Mouse (Mus musculus) erythroblast, adult 5-6 weeks (primary cell): ENCODE results near the gene Stard3nl. TPM values are rescaled to one million over a fixed set of nuclear protein-coding genes. Genes with fewer than 3 reads are reported as not detected.
"Not testable (repeated sequence)": the region's sequence is repeated elsewhere in the genome, so short reads cannot be mapped to it uniquely, and the experiment has no call there.

ENCODE experiments used
- ATAC-seq: replicated peaks from 2 replicates; pipeline ENCODE4 v1.8.0; 2016; ENCODE audit warnings: moderate number of reproducible peaks, mild to moderate bottlenecking, moderate TSS enrichment, inconsistent platforms; ENCODE audit not compliant: poor library complexity, low FRiP score, severe bottlenecking
- total RNA-seq, 2 experiments: library from RNA; stranded (forward) in 1 of 2; stranded (reverse) in 1 of 2; fragments of 150-400 nt in 1 of 2; fragments of 200-764, 138-1000 nt in 1 of 2; gene quantifications; 2 replicates each; pipeline versions ENCODE4 v1.2.3 to v1.2.4; 2015 to 2017; ENCODE audit warnings: low replicate concordance in 2 of 2

Gene Stard3nl
- total RNA-seq, 2 experiments from 2014 or later = 7.9 to 8.6 TPM

DNA sequence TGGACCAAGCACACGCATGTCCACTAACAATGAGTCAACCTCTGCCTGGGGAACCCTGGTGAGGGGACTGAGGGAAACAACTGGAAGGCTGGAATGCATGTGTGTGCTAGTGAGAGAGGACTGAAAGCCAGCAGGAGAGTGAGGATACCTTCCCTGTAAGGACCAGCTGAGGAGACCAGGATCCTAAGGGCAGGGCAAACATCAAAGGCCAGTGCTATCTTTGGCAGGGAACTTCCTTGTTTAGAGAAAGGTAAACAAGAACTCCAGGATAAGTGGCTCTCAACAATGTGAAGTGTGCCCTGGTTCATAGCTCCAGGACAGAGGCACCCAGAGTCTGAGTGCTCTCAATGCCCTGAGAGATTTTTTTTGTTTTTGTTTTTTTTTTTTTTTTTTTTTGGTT lies 6.2 kb downstream of the Stard3nl start:
- no peak for ATAC-seq

DNA sequence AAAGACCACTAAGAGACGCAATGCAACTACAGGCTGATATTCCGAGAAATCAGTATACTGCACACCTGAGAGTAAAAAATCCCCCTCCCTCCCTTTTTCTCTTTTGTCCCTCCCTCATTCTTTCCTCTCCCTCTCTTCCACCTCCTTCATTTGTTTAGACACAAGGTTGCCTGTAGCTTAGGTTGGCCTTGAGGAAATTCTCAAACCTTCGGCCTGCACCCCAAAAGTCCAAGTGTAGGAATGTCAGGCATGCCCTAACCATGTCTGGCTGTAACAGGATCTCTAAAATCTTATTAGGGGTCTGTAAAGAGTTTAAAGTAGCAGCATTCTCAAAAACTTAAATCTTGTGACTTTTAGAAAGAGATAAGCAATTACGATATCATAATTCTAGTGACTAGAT lies 10.4 kb downstream of the Stard3nl start:
- ATAC-seq = no peak

DNA sequence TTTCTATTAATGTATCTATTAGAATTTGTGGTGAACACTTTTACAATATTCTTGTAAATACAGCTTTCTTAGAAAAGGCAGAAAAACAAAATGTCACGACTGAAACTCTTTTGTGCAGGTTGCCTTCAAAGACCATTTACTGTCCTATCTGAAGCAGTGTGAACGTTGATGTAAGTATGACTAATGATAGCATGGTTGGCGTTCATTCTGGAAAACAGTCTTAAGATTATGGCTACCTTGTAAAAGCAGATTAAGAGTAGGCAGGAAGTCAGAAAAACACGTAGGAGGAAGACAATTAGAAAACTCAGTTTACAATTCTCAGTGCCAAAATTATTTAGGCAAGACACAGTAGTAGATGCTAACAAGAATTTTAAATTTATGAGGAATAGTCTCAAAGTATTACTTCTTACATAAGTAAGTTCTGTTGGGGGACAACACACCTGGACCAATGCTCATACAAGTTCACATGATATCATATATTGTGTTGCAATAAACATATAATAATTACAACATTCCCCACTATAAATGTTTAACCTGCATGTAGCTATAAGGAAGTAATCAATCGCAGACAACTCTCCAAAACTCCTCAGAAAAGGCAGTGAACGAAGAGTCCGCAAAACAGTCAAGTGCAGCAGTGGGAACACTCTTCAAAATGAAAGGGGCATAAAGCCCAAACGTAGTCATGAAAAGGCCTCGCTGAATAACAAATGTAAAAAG lies 14.3 kb downstream of the Stard3nl start:
- ATAC-seq = no peak

DNA sequence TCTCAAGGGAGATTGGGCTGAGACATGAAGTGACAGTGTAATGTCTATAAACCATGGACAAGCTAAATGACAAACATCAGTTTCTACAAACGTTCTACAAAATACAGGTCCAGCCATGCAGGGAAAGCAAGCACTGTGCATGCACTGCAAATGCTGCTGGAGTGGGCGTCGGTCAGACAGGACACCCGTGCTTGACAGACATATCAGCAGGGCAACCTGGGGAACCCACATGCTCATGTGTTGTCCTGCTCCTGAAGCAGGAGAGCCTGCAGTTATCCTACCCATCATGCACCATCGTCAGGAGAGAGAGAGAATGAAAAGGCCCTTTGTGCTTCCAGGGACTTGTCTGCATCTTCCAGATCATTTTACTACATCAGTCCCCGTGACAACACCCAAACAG lies 16.3 kb downstream of the Stard3nl start:
- no peak for ATAC-seq

DNA sequence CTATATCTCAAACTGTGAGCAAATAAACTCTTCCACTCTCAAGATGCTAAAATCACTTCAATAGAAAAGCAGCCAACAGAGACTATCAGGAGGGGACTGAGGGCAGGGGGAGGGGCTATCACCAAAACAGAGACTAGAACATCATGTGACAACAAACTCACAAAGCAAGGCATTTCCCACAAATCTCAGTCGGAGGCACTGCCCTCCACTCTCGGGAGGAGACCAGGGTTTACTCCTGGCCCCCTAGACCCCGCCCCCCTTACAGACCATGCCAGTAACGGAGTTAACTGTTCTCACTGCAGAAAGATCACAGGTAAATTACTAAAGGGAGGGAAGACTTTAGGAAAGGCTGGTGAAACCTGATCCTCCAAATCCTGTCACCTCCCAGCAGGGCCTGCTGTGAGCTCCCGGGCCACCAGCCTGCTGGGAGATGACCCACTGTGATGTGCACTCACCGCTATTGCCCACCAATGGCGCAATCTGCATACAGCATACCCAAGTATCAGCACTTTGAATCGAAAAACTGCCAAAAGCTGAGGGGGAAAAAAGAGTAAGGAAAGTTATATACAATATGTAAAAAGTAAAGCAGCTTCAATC lies 23.4 kb downstream of the Stard3nl start:
- no peak for ATAC-seq

DNA sequence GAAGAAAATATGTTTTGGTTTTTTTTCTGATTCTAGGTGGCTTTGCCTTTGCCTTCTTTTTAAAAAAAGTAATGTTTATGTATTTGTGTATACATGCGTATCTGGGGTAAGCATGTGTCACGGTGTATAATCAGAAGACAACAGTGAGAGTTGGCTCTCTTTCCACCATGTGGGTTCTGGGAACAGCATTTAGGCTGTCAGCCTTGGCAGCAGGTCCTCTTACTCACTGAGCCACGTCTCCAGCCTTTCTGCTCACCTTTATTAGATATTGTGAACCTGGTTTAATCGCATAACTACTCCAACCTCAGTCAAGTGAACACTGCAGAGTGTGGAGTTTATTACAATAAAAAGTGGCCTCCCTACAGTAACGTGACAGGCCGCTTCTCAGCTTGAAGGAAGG lies 26.8 kb downstream of the Stard3nl start:
- no peak for ATAC-seq

DNA sequence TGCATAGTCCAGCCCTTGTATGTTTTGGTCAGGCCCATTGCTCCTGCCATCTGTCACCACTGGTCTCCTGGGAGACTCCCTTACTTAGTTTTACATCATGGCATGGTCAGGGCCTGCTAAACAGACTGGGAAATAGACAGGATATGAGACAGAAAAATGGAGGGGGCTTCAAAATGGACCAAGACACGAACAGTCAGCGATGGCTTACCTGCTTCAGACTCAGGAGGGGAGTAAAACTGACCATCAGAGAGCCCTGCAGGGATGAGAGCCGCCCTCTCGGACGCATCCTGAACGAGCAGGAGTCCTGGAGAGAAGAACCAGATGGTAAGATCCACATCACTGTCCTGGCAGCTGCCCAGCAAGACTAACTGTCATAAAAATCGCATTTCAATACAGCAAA lies 28.1 kb downstream of the Stard3nl start:
- no peak for ATAC-seq

DNA sequence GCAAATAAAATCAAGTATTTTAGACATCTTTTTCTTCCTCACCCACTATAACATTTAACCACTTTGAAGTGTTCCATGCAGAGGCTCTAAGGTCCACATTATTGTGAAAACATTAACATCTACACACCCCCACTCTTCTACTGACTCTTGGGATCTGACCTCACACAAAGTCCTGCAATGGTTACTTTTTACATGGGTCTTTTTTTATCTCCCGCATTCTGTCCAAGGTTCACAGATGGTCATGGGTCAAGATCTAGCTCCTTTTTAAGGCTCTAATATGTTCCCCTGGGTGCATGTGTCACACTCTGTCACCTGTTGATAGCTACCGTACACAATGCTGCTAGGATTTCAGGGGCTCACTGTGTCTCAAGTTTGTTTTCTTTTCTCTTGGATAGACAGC lies 28.7 kb downstream of the Stard3nl start:
- ATAC-seq = no peak

DNA sequence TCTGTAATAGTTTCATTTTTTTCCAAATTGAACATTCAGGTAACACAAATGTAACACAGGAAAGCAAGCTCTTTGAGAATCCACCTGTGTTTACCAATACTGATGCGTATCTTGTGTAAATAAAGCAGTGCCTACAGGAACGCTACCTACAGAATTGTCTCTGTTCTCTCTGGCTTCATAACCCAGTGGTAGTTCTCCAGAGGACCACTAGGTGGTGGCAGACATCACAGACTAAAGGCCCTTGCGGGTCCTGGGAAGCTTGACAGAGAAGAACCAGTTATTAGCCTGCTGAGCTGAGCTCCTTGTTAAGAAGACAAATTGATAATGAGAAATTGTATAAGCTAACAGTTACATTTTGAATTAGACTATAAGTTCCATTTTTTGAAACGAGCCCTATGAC lies 30.0 kb downstream of the Stard3nl start:
- ATAC-seq = peak; percentile 87

DNA sequence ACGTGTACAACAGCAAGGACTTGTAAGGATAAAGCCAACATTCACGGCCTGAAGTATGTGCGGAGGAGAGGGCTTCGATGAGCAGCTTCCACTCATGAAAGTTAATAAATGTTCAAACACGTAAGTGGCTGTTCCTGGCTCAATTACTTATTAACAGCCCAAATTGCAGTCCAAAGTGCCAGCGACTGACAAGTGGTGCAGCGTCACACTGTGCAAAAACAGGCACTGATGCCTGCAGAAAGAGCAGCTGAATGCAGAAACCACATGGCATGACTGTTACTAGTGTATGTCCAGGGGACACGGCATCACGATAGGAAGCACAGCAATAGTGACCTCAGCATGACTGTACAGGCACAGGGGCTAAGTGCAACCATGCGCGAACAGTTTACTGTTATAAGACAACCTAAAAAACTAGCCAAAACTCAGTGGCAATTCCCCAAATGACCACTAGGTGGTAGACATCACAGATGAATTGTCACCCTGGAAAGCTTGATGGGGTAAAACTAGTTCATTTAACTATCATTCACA lies 31.3 kb downstream of the Stard3nl start:
- ATAC-seq = peak; percentile 70; the same call in 1 of the 2 replicates

DNA sequence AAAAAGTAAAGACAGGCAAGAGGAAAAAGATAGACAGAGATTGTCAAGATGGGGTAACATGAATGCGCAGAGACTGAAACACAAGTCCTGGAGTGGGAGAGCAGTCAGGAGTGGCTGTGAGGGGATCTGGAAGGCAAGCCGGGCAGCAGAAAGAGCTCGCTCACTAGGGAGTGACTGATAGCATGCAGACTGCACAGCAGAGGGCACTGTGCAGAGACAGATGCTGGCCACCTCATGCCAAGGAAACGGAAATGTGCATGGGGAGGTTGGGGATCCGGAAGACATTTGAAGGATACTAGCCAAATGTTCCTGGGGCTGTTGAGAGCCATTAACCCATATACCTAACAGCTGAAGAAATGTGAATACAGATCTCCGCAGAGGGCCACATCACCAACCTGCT lies 33.2 kb downstream of the Stard3nl start:
- no peak for ATAC-seq

DNA sequence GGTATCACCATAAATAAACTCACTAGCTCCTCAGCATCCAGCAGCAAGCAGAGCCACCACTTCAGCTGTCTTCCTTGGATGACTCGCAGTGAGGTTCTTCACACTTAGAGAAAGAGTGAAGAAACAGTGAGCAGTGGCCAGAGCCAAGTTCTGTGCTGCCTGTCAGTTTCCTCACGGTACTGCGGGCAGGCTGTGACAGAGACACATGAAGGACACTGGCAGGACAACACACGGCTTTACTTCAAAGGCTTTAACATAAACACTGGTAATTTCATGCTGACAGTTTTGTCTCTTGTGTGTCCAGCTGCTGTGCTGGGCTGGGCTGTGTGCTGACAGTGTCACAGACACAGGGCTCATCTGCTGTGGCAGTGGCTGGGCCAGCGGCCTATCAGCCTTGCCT lies 37.6 kb downstream of the Stard3nl start:
- ATAC-seq = no peak

DNA sequence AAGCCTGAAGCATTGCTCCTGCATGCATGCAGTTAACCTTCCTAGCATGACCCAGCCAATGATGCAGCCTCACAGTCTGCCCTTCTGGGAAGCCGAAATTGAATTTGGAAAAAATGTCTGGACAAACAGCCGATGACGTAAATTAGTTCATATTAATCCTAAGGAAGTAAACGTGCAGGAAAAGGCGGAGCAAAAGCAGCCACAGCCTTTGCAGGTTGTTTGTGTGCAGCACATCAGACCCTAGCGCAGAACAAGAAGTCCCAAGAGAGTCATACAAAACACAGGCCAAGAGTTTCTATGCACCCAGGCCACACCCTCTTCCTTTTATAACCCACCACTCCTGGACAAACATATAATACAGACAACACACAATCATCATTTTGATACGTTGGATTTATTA lies 38.3 kb downstream of the Stard3nl start:
- no peak for ATAC-seq

DNA sequence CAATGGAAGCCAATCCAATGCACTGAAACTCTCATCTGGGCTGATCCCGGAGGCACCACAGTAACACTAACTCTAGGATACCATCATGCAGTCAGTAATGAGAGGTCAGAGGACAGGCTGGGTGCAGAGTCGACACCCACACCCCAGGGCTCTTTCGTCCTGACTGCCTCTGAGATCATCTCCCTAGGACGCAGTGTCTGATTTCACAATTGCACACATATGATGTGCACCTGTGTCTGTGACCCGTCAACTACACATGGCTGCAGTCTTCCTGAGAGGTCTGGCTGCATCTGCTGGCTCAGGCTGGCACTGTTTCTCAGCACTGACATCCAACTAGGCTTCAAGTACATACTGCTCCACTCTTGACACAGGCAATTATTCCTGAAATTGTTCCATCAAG lies 38.9 kb downstream of the Stard3nl start:
- ATAC-seq = no peak

DNA sequence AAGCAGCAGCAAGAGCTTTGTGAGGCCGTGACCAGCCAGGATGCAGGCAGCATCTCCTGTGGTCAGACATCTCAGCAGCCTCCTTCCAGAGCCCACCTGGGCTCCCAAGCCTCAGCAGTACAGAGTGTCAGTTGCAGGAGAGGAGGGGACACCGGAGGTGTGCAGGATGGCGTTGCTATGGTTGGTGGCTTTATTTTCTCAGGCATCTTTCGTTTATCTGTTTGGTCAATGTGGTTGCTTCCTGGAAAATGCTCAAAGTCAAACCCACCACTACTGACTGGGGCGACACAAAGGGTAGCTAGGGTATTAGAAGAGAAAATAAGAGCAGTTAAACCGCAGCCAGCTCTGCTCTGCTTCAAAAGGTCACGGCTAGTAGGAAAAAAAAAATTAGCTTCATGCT lies 39.5 kb downstream of the Stard3nl start:
- no peak for ATAC-seq

DNA sequence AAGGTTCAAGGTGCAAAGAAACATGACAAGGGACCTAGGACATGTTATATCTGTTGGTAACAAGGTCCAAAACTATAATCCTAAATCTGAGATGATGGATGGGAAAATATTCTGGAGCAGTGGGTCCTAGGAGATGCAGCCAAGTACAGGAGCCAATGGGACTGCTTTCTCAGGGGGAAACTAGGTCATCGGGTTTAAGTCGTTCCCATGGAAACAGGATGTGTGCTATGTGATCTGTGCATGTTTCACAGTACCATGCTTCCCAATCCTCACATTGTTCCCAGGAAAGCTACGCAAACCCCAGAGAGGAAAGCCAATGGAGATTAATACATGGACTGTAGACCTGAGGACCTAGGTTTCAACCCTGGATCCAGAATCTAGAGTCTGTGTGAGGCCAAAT lies 42.8 kb downstream of the Stard3nl start:
- no peak for ATAC-seq

DNA sequence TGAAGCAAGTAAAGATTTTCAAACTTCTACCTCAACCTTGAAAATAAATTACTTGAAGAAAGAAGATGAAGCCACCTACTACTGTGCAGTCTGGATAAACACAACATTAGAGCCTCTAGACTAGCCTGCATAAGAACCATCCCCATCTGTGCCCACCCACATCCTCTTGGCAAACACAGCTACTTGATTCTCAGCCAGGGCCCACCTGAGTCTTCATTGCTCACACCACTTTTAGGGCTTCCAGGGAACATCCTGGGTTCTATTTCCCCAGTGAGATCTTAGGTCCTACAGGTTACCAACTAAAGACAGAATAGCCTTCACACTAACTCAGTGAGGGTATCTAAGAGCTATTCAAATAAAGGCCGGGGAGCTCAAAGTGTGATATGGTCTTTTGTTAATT lies 55.2 kb downstream of the Stard3nl start:
- ATAC-seq = not testable (repeated sequence)

DNA sequence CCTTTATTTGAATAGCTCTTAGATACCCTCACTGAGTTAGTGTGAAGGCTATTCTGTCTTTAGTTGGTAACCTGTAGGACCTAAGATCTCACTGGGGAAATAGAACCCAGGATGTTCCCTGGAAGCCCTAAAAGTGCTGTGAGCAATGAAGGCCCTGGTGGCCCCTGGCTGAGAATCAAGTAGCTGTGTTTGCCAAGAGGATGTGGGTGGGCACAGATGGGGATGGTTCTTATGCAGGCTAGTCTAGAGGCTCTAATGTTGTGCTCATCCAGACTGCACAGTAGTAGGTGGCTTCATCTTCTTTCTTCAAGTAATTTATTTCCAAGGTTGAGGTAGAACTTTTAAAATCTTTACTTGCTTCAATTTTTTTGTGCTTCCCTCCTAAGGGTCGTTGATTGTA lies 59.3 kb downstream of the Stard3nl start:
- ATAC-seq = not testable (repeated sequence)
